Mouse (Mus musculus) erythroblast, embryonic 14.5 days (primary cell): ENCODE data around the gene Col7a1. TPM values are rescaled to one million over a fixed set of nuclear protein-coding genes. Genes with fewer than 3 reads are reported as not detected.

ENCODE experiments used
- H3K27me3 ChIP-seq: 2 replicates; pipeline ENCODE4 v1.6.1; 2012; ENCODE audit warnings: inconsistent platforms; ENCODE audit not compliant: control insufficient read depth
- H3K36me3 ChIP-seq: 2 replicates; pipeline ENCODE4 v1.6.1; 2012; ENCODE audit warnings: mild to moderate bottlenecking, inconsistent platforms; ENCODE audit not compliant: control insufficient read depth
- H3K4me1 ChIP-seq: 2 replicates; pipeline ENCODE4 v1.6.1; 2012; ENCODE audit warnings: inconsistent platforms; ENCODE audit not compliant: control insufficient read depth
- H3K4me3 ChIP-seq: replicated peaks from 2 replicates; pipeline ENCODE3; 2012; ENCODE audit warnings: moderate library complexity, mild to moderate bottlenecking, inconsistent platforms
- H3K9me3 ChIP-seq: 2 replicates; pipeline ENCODE4 v1.6.1; 2012; ENCODE audit warnings: low read length, inconsistent platforms, mixed read lengths; ENCODE audit not compliant: control insufficient read depth
- GATA1 ChIP-seq: IDR thresholded peaks from 2 replicates; pipeline ENCODE4 v1.6.1; 2012; ENCODE audit warnings: low read length, inconsistent platforms, mixed read lengths
- TAL1 ChIP-seq: IDR thresholded peaks from 3 replicates; pipeline ENCODE4 v1.6.1; 2012; ENCODE audit warnings: low read length, inconsistent platforms, mixed read lengths
- polyA plus RNA-seq: library from polyadenylated mRNA; stranded (reverse); fragments of >175 nt; gene quantifications from 2 replicates; pipeline ENCODE4 v1.2.3, GENCODE M21; 2012

The Col7a1 gene
- polyA plus RNA-seq, 1 experiment: 0.05 TPM

- no peaks in the 10 kb centered on the region for H3K27me3 ChIP-seq
- TF ChIP-seq GATA1: no peak
- no peak for TF ChIP-seq TAL1
- H3K4me3 ChIP-seq: no peak overlapping the region
- H3K36me3 ChIP-seq: no peaks in the 10 kb centered on the region
- peaks cover 20% of the 10 kb centered on the region for H3K4me1 ChIP-seq
- H3K9me3 ChIP-seq: no peaks in the 10 kb centered on the region
These were observed 55.7 kb downstream of the Col7a1 start for GRCm38 (mm10) chr9:109008994-109009635.

- TF ChIP-seq GATA1 (no peak), TAL1 (no peak)
- H3K9me3 ChIP-seq: no peaks in the 10 kb centered on the region
- H3K36me3 ChIP-seq: no peaks in the 10 kb centered on the region
- no peaks in the 10 kb centered on the region for H3K27me3 ChIP-seq
- H3K4me3 ChIP-seq: no peak overlapping the region
- peaks cover 23% of the 10 kb centered on the region for H3K4me1 ChIP-seq
These were observed 56.4 kb downstream of the Col7a1 start for GRCm38 (mm10) chr9:109009636-109010315.

GRCm38 (mm10) chr9:109010316-109010690, 56.9 kb downstream of the Col7a1 start:
- H3K27me3 ChIP-seq: no peaks in the 10 kb centered on the region
- H3K36me3 ChIP-seq: no peaks in the 10 kb centered on the region
- H3K4me3 ChIP-seq: no peak overlapping the region
- H3K4me1 ChIP-seq: peaks cover 27% of the 10 kb centered on the region
- no peaks in the 10 kb centered on the region for H3K9me3 ChIP-seq
- no peak for TF ChIP-seq TAL1
- TF ChIP-seq GATA1: no peak

- Histone ChIP-seq H3K27me3 (no peaks in the 10 kb centered on the region), H3K4me3 (peak overlapping the region; percentile 16), H3K9me3 (no peaks in the 10 kb centered on the region), H3K4me1 (peaks cover 34% of the 10 kb centered on the region), H3K36me3 (no peaks in the 10 kb centered on the region)
- TF ChIP-seq GATA1: no peak
- TF ChIP-seq TAL1: no peak
These were observed 62.0 kb downstream of the Col7a1 start for GRCm38 (mm10) chr9:109015397-109015796.

GRCm38 (mm10) chr9:109016973-109017604, 63.7 kb downstream of the Col7a1 start:
- TF ChIP-seq GATA1 (no peak), TAL1 (peak; percentile 36; the same call in 1 of the 3 replicates)
- no peaks in the 10 kb centered on the region for H3K9me3 ChIP-seq
- peak overlapping the region; percentile 40 for H3K4me3 ChIP-seq
- no peaks in the 10 kb centered on the region for H3K36me3 ChIP-seq
- peaks cover 34% of the 10 kb centered on the region for H3K4me1 ChIP-seq
- no peaks in the 10 kb centered on the region; the same call in 1 of the 2 replicates for H3K27me3 ChIP-seq

GRCm38 (mm10) chr9:109021428-109021827, 68.0 kb downstream of the Col7a1 start:
- H3K4me3 ChIP-seq: no peak overlapping the region
- H3K9me3 ChIP-seq: no peaks in the 10 kb centered on the region
- no peak for TF ChIP-seq TAL1
- H3K4me1 ChIP-seq: peaks cover 13% of the 10 kb centered on the region
- H3K36me3 ChIP-seq: no peaks in the 10 kb centered on the region
- H3K27me3 ChIP-seq: no peaks in the 10 kb centered on the region; the same call in 1 of the 2 replicates

GRCm38 (mm10) chr9:109022866-109023685, 69.7 kb downstream of the Col7a1 start:
- no peaks in the 10 kb centered on the region for H3K36me3 ChIP-seq
- H3K4me1 ChIP-seq: no peaks in the 10 kb centered on the region
- no peaks in the 10 kb centered on the region for H3K9me3 ChIP-seq
- TF ChIP-seq GATA1 (no peak), TAL1 (no peak)
- H3K4me3 ChIP-seq: no peak overlapping the region
- H3K27me3 ChIP-seq: no peaks in the 10 kb centered on the region; the same call in 1 of the 2 replicates

- TF ChIP-seq TAL1: no peak
- TF ChIP-seq GATA1: no peak
- Histone ChIP-seq H3K27me3 (no peaks in the 10 kb centered on the region), H3K4me3 (no peak overlapping the region), H3K4me1 (peaks cover 12% of the 10 kb centered on the region), H3K9me3 (no peaks in the 10 kb centered on the region), H3K36me3 (no peaks in the 10 kb centered on the region)
These were observed 74.1 kb downstream of the Col7a1 start for GRCm38 (mm10) chr9:109027521-109027920.

GRCm38 (mm10) chr9:109028421-109028820, 75.0 kb downstream of the Col7a1 start:
- no peaks in the 10 kb centered on the region for H3K36me3 ChIP-seq

More at GRCm38 (mm10) chr9:109028421-109028820, 75.0 kb downstream of the Col7a1 start:
- H3K4me3 ChIP-seq: no peak overlapping the region
- TF ChIP-seq GATA1: no peak
- TF ChIP-seq TAL1: no peak
- H3K4me1 ChIP-seq: peaks cover 16% of the 10 kb centered on the region
- H3K9me3 ChIP-seq: no peaks in the 10 kb centered on the region
- no peaks in the 10 kb centered on the region for H3K27me3 ChIP-seq
